ENCODE assay signal across 13 mouse cellular contexts in genomic region chr4:131160135-131160534, GRCm38 (mm10).
A peak's percentile ranks its signal among the peaks of the same experiment; 100 is the strongest.
DNase-seq lines count a peak whose midpoint lies in the region; ATAC-seq lines count a peak whose summit lies in the region.
"Had no signal": no experiment of that assay in that cellular context is flagged by ENCODE, and none has a peak within 500 bp of the region (broad histone marks: within the 10 kb centered on the region; RNA-seq: fewer than 3 reads in every experiment).

No protein-coding gene starts in this region.

- DNase-seq in forebrain, embryonic 10.5 days (ENCODE audit: extremely low spot score, low spot score) = no peak
- peak; percentile 57 for DNase-seq in forebrain, embryonic 11.5 days (ENCODE audit: low spot score)
- no peak for DNase-seq in limb, embryonic 10.5 days (ENCODE audit: low spot score)
- DNase-seq in retina, embryonic 14.5 days (ENCODE audit: low spot score) = peak; percentile 49
- DNase-seq in heart, adult 9 months (ENCODE audit: low spot score in 2 of 2) = no peak
- DNase-seq in adrenal gland, adult 2 months = no peak
- no peak for DNase-seq in adrenal gland, adult (ENCODE audit: inconsistent age in 2 of 2, low spot score in 1 of 2)
- DNase-seq: kidney, postnatal 25 days; thymus, postnatal 25 days had no signal

- peak overlapping the region; percentile 73 for H3K27ac ChIP-seq in forebrain, embryonic 10.5 days
- no peak overlapping the region for H3K27ac ChIP-seq in forebrain, embryonic 16.5 days (ENCODE audit: low read length)
- H3K27ac ChIP-seq in forebrain, embryonic 11.5 days (ENCODE audit: low read depth, low read length) = no peak overlapping the region
- H3K27ac ChIP-seq in limb, embryonic 10.5 days = 0 out of 2 replicates have a peak overlapping the region, but pooled peaks have one; percentile 7
- H3K27ac ChIP-seq: left cerebral cortex, adult 2 months; liver, embryonic 12.5 days had no signal

- H3K27me3 ChIP-seq in forebrain, embryonic 10.5 days (ENCODE audit: poor library complexity, severe bottlenecking) = peaks cover 13% of the 10 kb centered on the region
- no peaks in the 10 kb centered on the region for H3K27me3 ChIP-seq in forebrain, embryonic 16.5 days (replicated peaks; ENCODE audit: control insufficient read depth, insufficient read depth, low read length)
- H3K27me3 ChIP-seq in forebrain, embryonic 11.5 days (ENCODE audit: control insufficient read depth, insufficient read depth, low read length) = no peaks in the 10 kb centered on the region
- peaks cover 12% of the 10 kb centered on the region; the same call in 1 of the 2 replicates for H3K27me3 ChIP-seq in limb, embryonic 10.5 days (ENCODE audit: low read depth, poor library complexity, severe bottlenecking)

- ATAC-seq in forebrain, embryonic 16.5 days = no peak; the same call in none of the 2 replicates
- 0 out of 2 replicates have a peak, but pooled peaks have one; percentile 30 for ATAC-seq in forebrain, embryonic 11.5 days (replicated peaks; ENCODE audit: low FRiP score)
- ATAC-seq: intestine, embryonic 16.5 days; liver, embryonic 12.5 days had no signal

- no peak overlapping the region for H3K4me2 ChIP-seq in forebrain, embryonic 16.5 days (ENCODE audit: low read length)
- H3K4me2 ChIP-seq in forebrain, embryonic 11.5 days (ENCODE audit: low read depth, low read length, severe bottlenecking) = no peak overlapping the region
- H3K4me2 ChIP-seq: liver, embryonic 12.5 days had no signal

- no peaks in the 10 kb centered on the region for H3K9me3 ChIP-seq in forebrain, embryonic 10.5 days
- H3K9me3 ChIP-seq in forebrain, embryonic 16.5 days (ENCODE audit: control insufficient read depth, low read length) = no peaks in the 10 kb centered on the region
- H3K9me3 ChIP-seq in forebrain, embryonic 11.5 days (ENCODE audit: control insufficient read depth, low read length) = no peaks in the 10 kb centered on the region
- H3K9me3 ChIP-seq in limb, embryonic 10.5 days (replicated peaks) = no peaks in the 10 kb centered on the region
- H3K9me3 ChIP-seq: liver, embryonic 12.5 days had no signal

- WGBS in forebrain, embryonic 10.5 days = 21% methylated on average over 5 of the region's 5 CpGs
- 16% methylated on average over 5 of the region's 5 CpGs for WGBS in forebrain, embryonic 16.5 days
- WGBS in forebrain, embryonic 11.5 days = 18% methylated on average over 5 of the region's 5 CpGs
- WGBS in limb, embryonic 10.5 days = 41% methylated on average over 5 of the region's 5 CpGs

- no peak overlapping the region for H3K4me3 ChIP-seq in forebrain, embryonic 10.5 days
- no peak overlapping the region for H3K4me3 ChIP-seq in forebrain, embryonic 16.5 days (replicated peaks; ENCODE audit: low read length)
- H3K4me3 ChIP-seq in forebrain, embryonic 11.5 days (ENCODE audit: low read depth, low read length) = no peak overlapping the region
- no peak overlapping the region for H3K4me3 ChIP-seq in limb, embryonic 10.5 days
- H3K4me3 ChIP-seq: left cerebral cortex, adult 2 months; liver, embryonic 12.5 days had no signal

- peaks cover 50% of the 10 kb centered on the region for H3K4me1 ChIP-seq in forebrain, embryonic 10.5 days
- peaks cover 28% of the 10 kb centered on the region for H3K4me1 ChIP-seq in forebrain, embryonic 16.5 days (replicated peaks; ENCODE audit: control insufficient read depth, insufficient read depth, low read length)
- H3K4me1 ChIP-seq in forebrain, embryonic 11.5 days (replicated peaks; ENCODE audit: control insufficient read depth, insufficient read depth, low read length) = peaks cover 14% of the 10 kb centered on the region
- peaks cover 42% of the 10 kb centered on the region for H3K4me1 ChIP-seq in limb, embryonic 10.5 days
- H3K4me1 ChIP-seq: liver, embryonic 12.5 days had no signal

- H3K36me3 ChIP-seq in forebrain, embryonic 10.5 days (replicated peaks) = no peaks in the 10 kb centered on the region
- no peaks in the 10 kb centered on the region for H3K36me3 ChIP-seq in forebrain, embryonic 16.5 days (ENCODE audit: control insufficient read depth, insufficient read depth)
- H3K36me3 ChIP-seq in forebrain, embryonic 11.5 days (ENCODE audit: control insufficient read depth, insufficient read depth, low read length) = no peaks in the 10 kb centered on the region
- no peaks in the 10 kb centered on the region for H3K36me3 ChIP-seq in limb, embryonic 10.5 days
- H3K36me3 ChIP-seq: liver, embryonic 12.5 days had no signal

- no peak overlapping the region for H3K9ac ChIP-seq in forebrain, embryonic 16.5 days (replicated peaks; ENCODE audit: low read depth, low read length)
- H3K9ac ChIP-seq in forebrain, embryonic 11.5 days (ENCODE audit: low read length) = no peak overlapping the region; the same call in 1 of the 2 replicates
- H3K9ac ChIP-seq: liver, embryonic 12.5 days had no signal

Comparison
In these comparisons a context has a peak if more than half of its experiments do, and no peak if none do; other contexts are left out.
1. DNase-seq: peak in forebrain, embryonic 11.5 days (single experiment) and retina, embryonic 14.5 days (single experiment); none in forebrain, embryonic 10.5 days (single experiment), limb, embryonic 10.5 days (single experiment), heart, adult 9 months (0 of 2), adrenal gland, adult 2 months (single experiment) and adrenal gland, adult (0 of 2).
2. H3K27ac ChIP-seq: peak in forebrain, embryonic 10.5 days (single experiment) and limb, embryonic 10.5 days (single experiment); none in forebrain, embryonic 16.5 days (single experiment) and forebrain, embryonic 11.5 days (single experiment).